Mouse (Mus musculus) MN1 (cell line): Measurements from ENCODE around the gene Bbs9.
"Not testable (repeated sequence)": the region's sequence is repeated elsewhere in the genome, so short reads cannot be mapped to it uniquely, and the experiment has no call there.

ENCODE experiments used
- DNase-seq: peaks from one replicate; pipeline ENCODE4 v3.0.0-alpha.2; 2016; ENCODE audit warnings: low spot score

The Bbs9 gene

GRCm38 (mm10) chr9:22849212-22849611 is 373.7 kb downstream of the Bbs9 start:
- DNase-seq, result no peak

GRCm38 (mm10) chr9:22869147-22869546 is 393.6 kb downstream of the Bbs9 start:
- not testable (repeated sequence) for DNase-seq

DNA sequence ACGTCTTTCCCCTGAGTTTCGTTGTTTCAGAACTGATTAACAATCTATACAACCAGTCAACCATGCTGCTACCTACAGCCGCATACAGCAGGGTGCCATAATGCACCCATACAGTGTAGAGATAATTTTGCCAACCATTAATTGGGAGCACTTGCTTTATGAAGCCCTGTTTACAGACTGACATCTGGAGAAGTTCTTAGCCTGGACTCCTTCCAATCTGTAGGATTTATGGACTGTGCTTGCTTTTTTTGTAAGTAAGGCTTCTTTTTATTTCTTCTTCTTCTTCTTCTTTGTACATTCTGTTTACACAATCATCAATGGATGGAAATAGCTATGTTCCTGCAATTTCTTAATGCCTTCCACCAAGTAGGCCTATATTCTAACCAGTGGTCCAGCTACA is 395.1 kb downstream of the Bbs9 start:
- peak; percentile 8 for DNase-seq

DNA sequence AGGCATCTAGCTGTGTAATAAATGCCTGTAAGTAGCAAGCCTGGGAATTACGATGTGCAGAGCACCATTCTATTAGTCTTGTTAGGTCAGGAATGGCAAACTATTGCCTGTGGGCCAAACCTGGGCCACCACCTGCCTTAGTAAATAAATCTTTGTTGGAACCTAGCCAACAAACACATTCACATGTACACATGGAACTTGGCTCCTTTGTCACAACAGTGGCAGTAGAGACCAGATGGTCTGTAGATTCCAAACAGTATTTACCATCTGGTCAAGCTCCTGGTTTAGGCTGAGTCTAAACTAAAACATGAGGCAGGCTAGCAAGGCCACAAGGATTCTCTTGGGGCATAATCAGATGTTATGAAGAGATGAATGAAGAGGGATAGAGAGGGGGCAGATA is 399.7 kb downstream of the Bbs9 start:
- peak; percentile 35 for DNase-seq

DNA sequence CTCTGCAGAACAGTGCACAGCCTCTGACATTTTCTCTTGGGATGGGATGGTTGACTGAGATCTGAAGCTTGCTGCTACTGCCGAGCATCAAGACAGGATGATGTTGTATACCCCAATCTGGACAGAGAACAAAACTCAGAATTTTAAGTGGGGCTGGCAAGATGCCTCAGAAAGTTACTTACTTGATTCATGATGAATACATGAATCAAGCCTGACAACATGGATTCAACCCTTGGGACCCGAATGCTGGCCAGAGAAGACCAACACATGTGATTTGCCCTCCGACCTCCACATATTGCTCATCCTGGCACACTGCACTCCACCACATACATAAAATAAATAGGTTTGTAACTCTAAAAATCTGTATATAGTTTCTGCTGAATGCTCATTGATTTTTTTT is 403.8 kb downstream of the Bbs9 start:
- no peak for DNase-seq

DNA sequence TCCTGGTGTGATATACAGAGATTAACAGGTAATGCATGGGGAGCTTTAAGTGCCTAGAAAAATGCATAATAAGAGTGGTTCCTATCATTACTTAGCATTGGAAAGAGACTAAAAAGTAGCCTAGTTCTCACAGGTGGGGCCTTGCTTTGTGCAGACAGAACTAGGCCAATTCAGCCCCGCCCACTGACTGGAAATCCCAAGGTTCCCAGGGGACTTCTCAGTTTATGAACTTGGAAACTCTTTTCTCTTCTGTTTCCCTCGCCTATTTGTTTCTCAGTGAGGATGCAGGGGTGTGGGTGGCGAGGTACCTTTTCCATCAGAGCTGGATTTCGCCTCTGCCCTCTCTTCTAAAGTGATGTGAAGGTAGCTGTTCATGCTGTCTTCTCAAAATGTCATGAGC is 410.8 kb downstream of the Bbs9 start:
- no peak for DNase-seq

GRCm38 (mm10) chr9:22905434-22905833 is 429.9 kb downstream of the Bbs9 start:
- DNase-seq, result no peak

- no peak for DNase-seq
Observed at GRCm38 (mm10) chr9:22916808-22917207, 441.3 kb downstream of the Bbs9 start.

GRCm38 (mm10) chr9:22935645-22936044 is 460.1 kb downstream of the Bbs9 start:
- no peak for DNase-seq
